Mouse (Mus musculus) CD4-positive, CD25-positive, alpha-beta regulatory T cell, adult 4 months (primary cell): ENCODE measurements around the gene Gm21921. TPM values are rescaled to one million over a fixed set of nuclear protein-coding genes. Genes with fewer than 3 reads are reported as not detected.
"Not testable (repeated sequence)": the region's sequence is repeated elsewhere in the genome, so short reads cannot be mapped to it uniquely, and the experiment has no call there.

ENCODE experiments used
- ATAC-seq: one replicate; pipeline ENCODE4 v1.8.0; 2017
- polyA plus RNA-seq, 2 experiments: library from polyadenylated mRNA; unstranded; fragments of 100-300 nt; shearing (Covaris generic); gene quantifications; one replicate each; pipeline ENCODE4 v1.2.1; 2017

Gm21921 gene
- polyA plus RNA-seq, result not detected

DNA sequence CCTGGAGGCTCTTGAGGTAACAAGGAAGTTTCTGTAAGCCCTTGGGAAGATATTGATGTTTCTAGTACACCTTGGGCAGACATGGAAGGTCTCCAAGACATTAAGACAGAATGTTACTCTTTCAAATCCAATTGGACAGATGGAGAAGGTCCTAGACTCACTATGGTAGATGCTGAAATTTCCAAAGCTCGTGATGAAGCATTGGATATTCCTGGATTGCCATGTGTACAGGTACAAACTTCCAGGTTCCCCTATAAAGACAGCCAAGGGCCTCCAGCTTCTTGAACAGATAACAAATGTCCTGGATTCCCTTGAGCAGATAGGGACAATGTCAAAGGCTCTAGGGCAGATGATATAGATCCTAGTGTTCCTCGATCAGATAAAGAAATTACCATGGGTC lies at the start of gene Gm21921:
Gm21921 (minus strand) TSS at position 101 of the 400 bp plus-strand sequence.
- not testable (repeated sequence) for ATAC-seq
